Mouse (Mus musculus): ENCODE results near the gene Gm2000. TPM values are rescaled to one million over a fixed set of nuclear protein-coding genes. Genes with fewer than 3 reads are reported as not detected.

Gm2000 gene
- polyA plus RNA-seq (2012; fragmentation: generic; extraction: Trizol) = 1,000 to 10,000 TPM in 1 of 2 experiments, 100 to 1,000 TPM in 1; 666 to 1,300 TPM

DNA sequence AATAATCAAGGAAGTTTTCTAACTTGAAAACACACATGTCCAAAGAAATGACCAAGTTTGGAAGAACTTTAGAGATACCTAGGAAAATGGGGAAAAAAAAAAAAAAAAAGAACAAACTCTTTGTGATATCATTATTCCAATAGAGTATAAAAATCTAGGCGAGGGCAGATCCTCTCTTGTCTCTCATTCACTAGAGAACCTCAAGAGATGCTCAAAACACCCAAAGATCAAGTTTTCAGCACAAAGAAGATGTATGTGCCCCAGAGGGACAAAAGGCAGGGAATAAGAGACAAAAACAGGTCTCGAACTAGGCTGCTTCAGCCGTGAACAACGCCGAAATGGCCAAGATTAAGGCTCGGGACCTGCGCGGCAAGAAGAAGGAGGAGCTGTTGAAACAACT is at the start of gene Gm2000:
TSS of gene Gm2000 (plus strand) at position 301 of the 400 bp plus-strand sequence.

Other genes starting within 250 kb of the Gm2000 start
- under 1 TPM in 1 of 2 experiments, not detected in 1; 0.01 TPM for gene Fam163a, start 161.0 kb upstream of the Gm2000 start, polyA plus RNA-seq (2012; fragmentation: generic; extraction: Trizol)
- not detected for gene Tdrd5, start 62.4 kb upstream of the Gm2000 start, polyA plus RNA-seq (2012; fragmentation: generic; extraction: Trizol)
- gene Nphs2, start 55.3 kb upstream of the Gm2000 start, polyA plus RNA-seq (2012; fragmentation: generic; extraction: Trizol) = under 1 TPM in 1 of 2 experiments, not detected in 1; 0.04 TPM
- gene Axdnd1, start 55.1 kb downstream of the Gm2000 start, polyA plus RNA-seq (2012; fragmentation: generic; extraction: Trizol) = under 1 TPM; 0.05 to 0.26 TPM
- 10 to 100 TPM in 1 of 2 experiments, 1 to 10 TPM in 1; 4.7 to 15.0 TPM for gene Soat1, start 108.3 kb downstream of the Gm2000 start, polyA plus RNA-seq (2012; fragmentation: generic; extraction: Trizol)
- gene Gm10031, start 158.0 kb downstream of the Gm2000 start, polyA plus RNA-seq (2012; fragmentation: generic; extraction: Trizol) = under 1 TPM; 0.11 to 0.78 TPM
- 1 to 10 TPM; 1.3 to 5.4 TPM for gene Abl2, start 192.7 kb downstream of the Gm2000 start, polyA plus RNA-seq (2012; fragmentation: generic; extraction: Trizol)